Mouse (Mus musculus) forebrain, embryonic 15.5 days (tissue): ENCODE data around the gene Hist1h2bg. TPM values are rescaled to one million over a fixed set of nuclear protein-coding genes. Genes with fewer than 3 reads are reported as not detected.

Experiments
- ATAC-seq: fragments of 200-750 bp; cut with Nextera tagmentation; replicated peaks from 2 replicates; pipeline ENCODE4 v1.8.0; 2017; ENCODE audit warnings: mild to moderate bottlenecking, moderate TSS enrichment, moderate library complexity
- H3K27ac ChIP-seq: fragments of 300-500 bp; sonication (generic); replicated peaks from 2 replicates; pipeline ENCODE4 v1.5.1; 2015; ENCODE audit warnings: mild to moderate bottlenecking, inconsistent platforms
- H3K27me3 ChIP-seq: fragments of 300-500 bp; sonication (generic); 2 replicates; pipeline ENCODE4 v1.6.1; 2015; ENCODE audit warnings: inconsistent platforms
- H3K36me3 ChIP-seq: fragments of 300-500 bp; sonication (generic); 2 replicates; pipeline ENCODE4 v1.6.1; 2015; ENCODE audit warnings: mild to moderate bottlenecking, inconsistent platforms
- H3K4me1 ChIP-seq: fragments of 300-500 bp; sonication (generic); 2 replicates; pipeline ENCODE4 v1.6.1; 2015; ENCODE audit warnings: inconsistent platforms
- H3K4me2 ChIP-seq: fragments of 300-500 bp; sonication (generic); replicated peaks from 2 replicates; pipeline ENCODE4 v1.6.1; 2015; ENCODE audit warnings: mild to moderate bottlenecking, inconsistent platforms
- H3K4me3 ChIP-seq: fragments of 300-500 bp; sonication (generic); 2 replicates; pipeline ENCODE4 v1.5.1; 2015; ENCODE audit warnings: mild to moderate bottlenecking, inconsistent platforms
- H3K9ac ChIP-seq: fragments of 300-500 bp; sonication (generic); replicated peaks from 2 replicates; pipeline ENCODE4 v1.6.1; 2015; ENCODE audit warnings: mild to moderate bottlenecking, inconsistent platforms
- H3K9me3 ChIP-seq: fragments of 300-500 bp; sonication (generic); 2 replicates; pipeline ENCODE4 v1.6.1; 2016; ENCODE audit warnings: inconsistent platforms
- WGBS: fragments of 180-500 bp; shearing (Covaris S2); methylation state at CpG from one replicate; pipeline ENCODE4 v1.1.7; 2015; ENCODE audit warnings: mixed read lengths; 5-methylcytosine and 5-hydroxymethylcytosine counted together
- polyA plus RNA-seq: library from polyadenylated mRNA; unstranded; fragments of >200 nt; fragmentation: Nextera tagmentation; extraction: Ambion mirVana; gene quantifications from 2 replicates; pipeline ENCODE4 v1.2.1, GENCODE M21; 2015

Hist1h2bg gene
- 4.7 and 5.6 TPM in 2 replicates for polyA plus RNA-seq

- H3K27ac ChIP-seq, result peak within 1 kb of the TSS; percentile 97
- peak within 1 kb of the TSS; percentile 69 for H3K9ac ChIP-seq
- H3K27me3 ChIP-seq, result no peaks in the 10 kb centered on the region
- no peaks in the 10 kb centered on the region for H3K36me3 ChIP-seq
- under 1% methylated on average over 18 of the region's 18 CpGs for WGBS
- no peaks in the 10 kb centered on the region for H3K9me3 ChIP-seq
- peak within 1 kb of the TSS; percentile 50 for H3K4me3 ChIP-seq
- ATAC-seq, result peak; percentile 93
- H3K4me2 ChIP-seq, result peak within 1 kb of the TSS; percentile 64
- H3K4me1 ChIP-seq, result peaks cover 25% of the 10 kb centered on the region
Observed at GRCm38 (mm10) chr13:23571022-23571503, at the start of gene Hist1h2bg, which contains the start of gene Hist1h2ae. Hist1h2bg (plus strand) TSS chr13:23571396. Hist1h2ae (minus strand) TSS chr13:23571220.

- Histone ChIP-seq H3K9me3 (no peaks in the 10 kb centered on the region), H3K36me3 (no peaks in the 10 kb centered on the region), H3K4me1 (peaks cover 17% of the 10 kb centered on the region), H3K9ac (no peak overlapping the region), H3K4me3 (0 out of 2 replicates have a peak overlapping the region, but pooled peaks have one; percentile 5), H3K27me3 (no peaks in the 10 kb centered on the region), H3K27ac (no peak overlapping the region), H3K4me2 (peak overlapping the region; percentile 14; the same call in 1 of the 2 replicates)
- WGBS, result 1% methylated on average over 14 of the region's 14 CpGs
- no peak for ATAC-seq
Observed at GRCm38 (mm10) chr13:23521703-23522102, 49.5 kb upstream of the Hist1h2bg start.

GRCm38 (mm10) chr13:23523976-23524375 lies 47.2 kb upstream of the Hist1h2bg start:
- H3K9ac ChIP-seq, result no peak overlapping the region
- WGBS, result 48% methylated on average over 5 of the region's 5 CpGs
- H3K4me2 ChIP-seq, result no peak overlapping the region
- ATAC-seq, result no peak
- no peaks in the 10 kb centered on the region for H3K9me3 ChIP-seq
- no peak overlapping the region for H3K4me3 ChIP-seq
- peaks cover 23% of the 10 kb centered on the region for H3K4me1 ChIP-seq
- no peaks in the 10 kb centered on the region for H3K27me3 ChIP-seq
- no peak overlapping the region for H3K27ac ChIP-seq
- no peaks in the 10 kb centered on the region for H3K36me3 ChIP-seq

- no peak overlapping the region for H3K4me3 ChIP-seq
- peaks cover 26% of the 10 kb centered on the region for H3K4me1 ChIP-seq
- 9% methylated on average over 5 of the region's 5 CpGs for WGBS
- no peaks in the 10 kb centered on the region for H3K9me3 ChIP-seq
- H3K27me3 ChIP-seq, result no peaks in the 10 kb centered on the region
- H3K27ac ChIP-seq, result no peak overlapping the region; the same call in 1 of the 2 replicates
- H3K9ac ChIP-seq, result no peak overlapping the region
- peak overlapping the region; percentile 17; the same call in 1 of the 2 replicates for H3K4me2 ChIP-seq
- peak; percentile 58 for ATAC-seq
- no peaks in the 10 kb centered on the region for H3K36me3 ChIP-seq
Observed at GRCm38 (mm10) chr13:23524654-23525053, 46.5 kb upstream of the Hist1h2bg start.

- Histone ChIP-seq H3K27me3 (no peaks in the 10 kb centered on the region), H3K9me3 (no peaks in the 10 kb centered on the region), H3K36me3 (no peaks in the 10 kb centered on the region), H3K9ac (no peak overlapping the region; the same call in 1 of the 2 replicates), H3K27ac (no peak overlapping the region), H3K4me3 (peak overlapping the region; percentile 49), H3K4me2 (peak overlapping the region; percentile 46), H3K4me1 (peaks cover 30% of the 10 kb centered on the region)
- no peak for ATAC-seq
- WGBS, result 2% methylated on average over 10 of the region's 10 CpGs
Observed at GRCm38 (mm10) chr13:23525901-23526300, 45.3 kb upstream of the Hist1h2bg start.

GRCm38 (mm10) chr13:23526312-23526711 lies 44.9 kb upstream of the Hist1h2bg start:
- Histone ChIP-seq H3K9me3 (no peaks in the 10 kb centered on the region), H3K4me1 (peaks cover 30% of the 10 kb centered on the region), H3K27me3 (no peaks in the 10 kb centered on the region), H3K4me3 (peak overlapping the region; percentile 49), H3K9ac (peak overlapping the region; percentile 58), H3K36me3 (no peaks in the 10 kb centered on the region), H3K4me2 (peak overlapping the region; percentile 46), H3K27ac (peak overlapping the region; percentile 89)
- 0 out of 2 replicates have a peak, but pooled peaks have one; percentile 33 for ATAC-seq
- under 1% methylated on average over 17 of the region's 17 CpGs for WGBS

GRCm38 (mm10) chr13:23529005-23529404 lies 42.2 kb upstream of the Hist1h2bg start:
- 0 out of 2 replicates have a peak overlapping the region, but pooled peaks have one; percentile 2 for H3K4me2 ChIP-seq
- no peaks in the 10 kb centered on the region for H3K27me3 ChIP-seq
- H3K9me3 ChIP-seq, result no peaks in the 10 kb centered on the region
- 84% methylated on average over 5 of the region's 5 CpGs for WGBS
- no peak for ATAC-seq
- peaks cover 46% of the 10 kb centered on the region for H3K4me1 ChIP-seq
- no peak overlapping the region for H3K27ac ChIP-seq
- H3K36me3 ChIP-seq, result no peaks in the 10 kb centered on the region
- H3K4me3 ChIP-seq, result no peak overlapping the region; the same call in 1 of the 2 replicates
- no peak overlapping the region for H3K9ac ChIP-seq

GRCm38 (mm10) chr13:23529480-23530165 lies 41.6 kb upstream of the Hist1h2bg start:
- 23% methylated on average over 2 of the region's 2 CpGs for WGBS
- no peaks in the 10 kb centered on the region for H3K9me3 ChIP-seq
- ATAC-seq, result no peak
- H3K4me1 ChIP-seq, result peaks cover 52% of the 10 kb centered on the region
- no peaks in the 10 kb centered on the region for H3K36me3 ChIP-seq
- peak overlapping the region; percentile 99 for H3K27ac ChIP-seq
- H3K27me3 ChIP-seq, result no peaks in the 10 kb centered on the region
- peak overlapping the region; percentile 58 for H3K4me3 ChIP-seq
- H3K4me2 ChIP-seq, result peak overlapping the region; percentile 82
- peak overlapping the region; percentile 78 for H3K9ac ChIP-seq

GRCm38 (mm10) chr13:23530181-23530900 lies 40.9 kb upstream of the Hist1h2bg start:
- H3K9me3 ChIP-seq, result no peaks in the 10 kb centered on the region
- WGBS, result under 1% methylated on average over 20 of the region's 20 CpGs
- H3K27ac ChIP-seq, result peak overlapping the region; percentile 99
- no peak for ATAC-seq
- peak overlapping the region; percentile 58 for H3K4me3 ChIP-seq
- H3K4me2 ChIP-seq, result peak overlapping the region; percentile 82
- peaks cover 52% of the 10 kb centered on the region for H3K4me1 ChIP-seq
- H3K27me3 ChIP-seq, result no peaks in the 10 kb centered on the region
- no peaks in the 10 kb centered on the region for H3K36me3 ChIP-seq
- H3K9ac ChIP-seq, result peak overlapping the region; percentile 78

- Histone ChIP-seq H3K4me1 (peaks cover 53% of the 10 kb centered on the region), H3K27ac (peak within 1 kb of the TSS; percentile 99), H3K9ac (peak within 1 kb of the TSS; percentile 78), H3K27me3 (no peaks in the 10 kb centered on the region), H3K9me3 (no peaks in the 10 kb centered on the region), H3K4me2 (peak within 1 kb of the TSS; percentile 82), H3K4me3 (peak within 1 kb of the TSS; percentile 58), H3K36me3 (no peaks in the 10 kb centered on the region)
- under 1% methylated on average over 61 of the region's 70 CpGs for WGBS
- ATAC-seq, result peak; percentile 88
Observed at GRCm38 (mm10) chr13:23530901-23531875, 40.0 kb upstream of the Hist1h2bg start, which contains the start of gene Hist1h4h. Hist1h4h (plus strand) TSS chr13:23531050.
